ENCODE assay signal across 7 mouse cellular contexts in genomic region chr1:157410937-157411336, GRCm38 (mm10). TPM values are rescaled to one million over a fixed set of nuclear protein-coding genes. Genes with fewer than 3 reads are reported as not detected.
DNase-seq lines count a peak whose midpoint lies in the region; ATAC-seq and TF ChIP-seq lines count a peak whose summit lies in the region.

No protein-coding gene starts in this region.

- H3K27ac ChIP-seq in embryonic facial prominence, embryonic 10.5 days (replicated peaks) = no peak overlapping the region
- H3K27ac ChIP-seq in intestine, embryonic 14.5 days (ENCODE audit: low read depth) = no peak overlapping the region
- H3K27ac ChIP-seq in neural tube, embryonic 14.5 days (ENCODE audit: low read depth, low read length) = no peak overlapping the region

- H3K9me3 ChIP-seq in embryonic facial prominence, embryonic 10.5 days = no peaks in the 10 kb centered on the region
- H3K9me3 ChIP-seq in intestine, embryonic 14.5 days (ENCODE audit: control insufficient read depth, low read length) = no peaks in the 10 kb centered on the region
- no peaks in the 10 kb centered on the region for H3K9me3 ChIP-seq in neural tube, embryonic 14.5 days (ENCODE audit: control insufficient read depth, low read length)

- ATAC-seq in intestine, embryonic 14.5 days (replicated peaks; ENCODE audit: low FRiP score, low TSS enrichment, low read depth) = no peak
- ATAC-seq in neural tube, embryonic 14.5 days (ENCODE audit: low read depth) = no peak

- H3K9ac ChIP-seq in intestine, embryonic 14.5 days (ENCODE audit: low read length) = no peak overlapping the region; the same call in 1 of the 2 replicates
- H3K9ac ChIP-seq in neural tube, embryonic 14.5 days (replicated peaks; ENCODE audit: low read depth, low read length) = peak overlapping the region; percentile 79; the same call in 1 of the 2 replicates

- peaks cover 5% of the 10 kb centered on the region for H3K4me1 ChIP-seq in lung, adult 2 months (ENCODE audit: control insufficient read depth, insufficient read depth, low read length)
- H3K4me1 ChIP-seq in embryonic facial prominence, embryonic 10.5 days = peaks cover 21% of the 10 kb centered on the region
- H3K4me1 ChIP-seq in intestine, embryonic 14.5 days (replicated peaks; ENCODE audit: control insufficient read depth, insufficient read depth, low read length) = peaks cover 6% of the 10 kb centered on the region; the same call in 1 of the 2 replicates
- H3K4me1 ChIP-seq in neural tube, embryonic 14.5 days (ENCODE audit: control insufficient read depth, insufficient read depth, low read length) = peaks cover 12% of the 10 kb centered on the region; the same call in 1 of the 2 replicates

- 15% methylated on average over 8 of the region's 8 CpGs for WGBS in lung, adult 2 months
- 18% methylated on average over 8 of the region's 8 CpGs for WGBS in embryonic facial prominence, embryonic 10.5 days
- WGBS in intestine, embryonic 14.5 days = 18% methylated on average over 8 of the region's 8 CpGs
- WGBS in neural tube, embryonic 14.5 days = 9% methylated on average over 8 of the region's 8 CpGs

- TF ChIP-seq POLR2A in lung, adult 2 months (IDR thresholded peaks at IDR 0.05; ENCODE audit: borderline replicate concordance, extremely low read depth, low read depth, low read length) = no peak

- peaks cover 2% of the 10 kb centered on the region; the same call in 1 of the 2 replicates for H3K36me3 ChIP-seq in embryonic facial prominence, embryonic 10.5 days (replicated peaks)
- H3K36me3 ChIP-seq in intestine, embryonic 14.5 days (ENCODE audit: control insufficient read depth, insufficient read depth, low read length) = no peaks in the 10 kb centered on the region
- H3K36me3 ChIP-seq in neural tube, embryonic 14.5 days (ENCODE audit: control insufficient read depth, insufficient read depth, low read length) = no peaks in the 10 kb centered on the region

- peak overlapping the region; percentile 69 for H3K4me2 ChIP-seq in intestine, embryonic 14.5 days (ENCODE audit: low read length)
- peak overlapping the region; percentile 47 for H3K4me2 ChIP-seq in neural tube, embryonic 14.5 days (ENCODE audit: low read depth, low read length)

- H3K4me3 ChIP-seq in lung, adult 2 months (replicated peaks; ENCODE audit: extremely low read depth, low read depth, low read length) = peak overlapping the region; percentile 74
- peak overlapping the region; percentile 91 for H3K4me3 ChIP-seq in embryonic facial prominence, embryonic 10.5 days
- H3K4me3 ChIP-seq in intestine, embryonic 14.5 days (ENCODE audit: low read depth, low read length) = peak overlapping the region; percentile 78
- H3K4me3 ChIP-seq in neural tube, embryonic 14.5 days (ENCODE audit: low read depth, low read length) = peak overlapping the region; percentile 84

- no peaks in the 10 kb centered on the region for H3K27me3 ChIP-seq in embryonic facial prominence, embryonic 10.5 days (replicated peaks; ENCODE audit: low read depth, poor library complexity, severe bottlenecking)
- H3K27me3 ChIP-seq in intestine, embryonic 14.5 days (replicated peaks; ENCODE audit: control insufficient read depth, insufficient read depth, low read length) = no peaks in the 10 kb centered on the region
- H3K27me3 ChIP-seq in neural tube, embryonic 14.5 days (ENCODE audit: control insufficient read depth, insufficient read depth, low read length) = no peaks in the 10 kb centered on the region

- DNase-seq in lung, adult 2 months = no peak
- no peak for DNase-seq in lung, adult 18-20 months
- DNase-seq in embryonic facial prominence, embryonic 10.5 days (ENCODE audit: low spot score) = no peak
- no peak for DNase-seq in intestine, embryonic 14.5 days (ENCODE audit: low spot score)
- no peak for DNase-seq in ovary, postnatal 14 days (ENCODE audit: low spot score)
- DNase-seq in thymus, adult 18-20 months = no peak

- no peak for TF ChIP-seq CTCF in lung, adult 2 months (IDR thresholded peaks at IDR 0.05; ENCODE audit: insufficient read depth, low read length)

RNA-seq across cellular contexts. Expression of gene Rasal2, which starts 1.5 kb away (rescaled TPM):
- 7.6 and 10.4 TPM in 2 replicates for polyA plus RNA-seq in lung, adult 2 months (2012; rRNA removed)
- 8.0 and 9.0 TPM in 2 replicates for polyA plus RNA-seq in embryonic facial prominence, embryonic 10.5 days (2016; fragmentation: Nextera tagmentation; extraction: Ambion mirVana)
- 7.1 and 8.3 TPM in 2 replicates for polyA plus RNA-seq in intestine, embryonic 14.5 days (2014; fragmentation: Nextera tagmentation; extraction: Ambion mirVana)
- 36.6 and 46.4 TPM in 2 replicates for polyA plus RNA-seq in neural tube, embryonic 14.5 days (2014; fragmentation: Nextera tagmentation; extraction: Ambion mirVana)

RNA-seq across cellular contexts. Expression of gene Cryzl2, which starts 47.4 kb away (rescaled TPM):
- polyA plus RNA-seq in lung, adult 2 months (2012; rRNA removed) = 13.3 and 15.0 TPM in 2 replicates
- polyA plus RNA-seq in embryonic facial prominence, embryonic 10.5 days (2016; fragmentation: Nextera tagmentation; extraction: Ambion mirVana) = 5.4 and 8.1 TPM in 2 replicates
- 12.6 and 14.6 TPM in 2 replicates for polyA plus RNA-seq in intestine, embryonic 14.5 days (2014; fragmentation: Nextera tagmentation; extraction: Ambion mirVana)
- 6.2 and 8.2 TPM in 2 replicates for polyA plus RNA-seq in neural tube, embryonic 14.5 days (2014; fragmentation: Nextera tagmentation; extraction: Ambion mirVana)
